Mouse (Mus musculus) forebrain, postnatal 0 days (tissue): ENCODE data around the gene Dcaf1. TPM values are rescaled to one million over a fixed set of nuclear protein-coding genes. Genes with fewer than 3 reads are reported as not detected.

Experiments used
- ATAC-seq: fragments of 200-750 bp; cut with Nextera tagmentation; 2 replicates; pipeline ENCODE4 v1.8.0; 2017; ENCODE audit warnings: mild to moderate bottlenecking, moderate library complexity
- DNase-seq: peaks from one replicate; pipeline ENCODE4 v3.0.0-alpha.2; 2015
- H3K27ac ChIP-seq: fragments of 300-500 bp; sonication (generic); 2 replicates; pipeline ENCODE4 v1.5.1; 2014; ENCODE audit warnings: low read depth, mild to moderate bottlenecking, antibody characterized with exemption, low read length, moderate library complexity, mixed read lengths
- H3K27me3 ChIP-seq: fragments of 300-500 bp; sonication (generic); 2 replicates; pipeline ENCODE4 v1.6.1; 2014; ENCODE audit warnings: mild to moderate bottlenecking, low read length, mixed read lengths; ENCODE audit not compliant: insufficient read depth
- H3K36me3 ChIP-seq: fragments of 300-500 bp; sonication (generic); 2 replicates; pipeline ENCODE4 v1.6.1; 2014; ENCODE audit warnings: mild to moderate bottlenecking, moderate library complexity; ENCODE audit not compliant: insufficient read depth
- H3K4me1 ChIP-seq: fragments of 300-500 bp; sonication (generic); 2 replicates; pipeline ENCODE4 v1.6.1; 2014; ENCODE audit warnings: antibody characterized with exemption; ENCODE audit not compliant: insufficient read depth
- H3K4me2 ChIP-seq: fragments of 300-500 bp; sonication (generic); 2 replicates; pipeline ENCODE4 v1.6.1; 2014; ENCODE audit warnings: low read depth, mild to moderate bottlenecking, moderate library complexity
- H3K4me3 ChIP-seq: fragments of 300-500 bp; sonication (generic); 2 replicates; pipeline ENCODE4 v1.5.1; 2014; ENCODE audit warnings: low read depth, low read length, mixed read lengths
- H3K9ac ChIP-seq: fragments of 300-500 bp; sonication (generic); 2 replicates; pipeline ENCODE4 v1.6.1; 2014; ENCODE audit warnings: mild to moderate bottlenecking
- H3K9me3 ChIP-seq: fragments of 300-500 bp; sonication (generic); 2 replicates; pipeline ENCODE4 v1.6.1; 2016; ENCODE audit warnings: low read length
- CTCF ChIP-seq: sonication (generic); IDR thresholded peaks from 2 replicates; pipeline ENCODE4 v1.5.1; 2016; ENCODE audit warnings: antibody characterized with exemption, control low read depth, low read depth
- WGBS: fragments of 180-500 bp; shearing (Covaris S2); extraction: QIAGEN DNeasy Blood & Tissue Kit; methylation state at CpG from one replicate; pipeline ENCODE4 v1.1.7; 2014; 5-methylcytosine and 5-hydroxymethylcytosine counted together
- polyA plus RNA-seq: library from polyadenylated mRNA; unstranded; fragments of >200 nt; fragmentation: Nextera tagmentation; extraction: Ambion mirVana; gene quantifications from 2 replicates; pipeline ENCODE4 v1.2.1, GENCODE M21; 2015
- total RNA-seq: library from RNA; depleted of rRNA; stranded (reverse); fragments of >200 nt; gene quantifications from 2 replicates; pipeline ENCODE4 v1.2.3, GENCODE M21; 2014

Gene Dcaf1
- total and polyA plus RNA-seq, 2 experiments from 2014 or later, result 8.0 to 33.7 TPM

DNA sequence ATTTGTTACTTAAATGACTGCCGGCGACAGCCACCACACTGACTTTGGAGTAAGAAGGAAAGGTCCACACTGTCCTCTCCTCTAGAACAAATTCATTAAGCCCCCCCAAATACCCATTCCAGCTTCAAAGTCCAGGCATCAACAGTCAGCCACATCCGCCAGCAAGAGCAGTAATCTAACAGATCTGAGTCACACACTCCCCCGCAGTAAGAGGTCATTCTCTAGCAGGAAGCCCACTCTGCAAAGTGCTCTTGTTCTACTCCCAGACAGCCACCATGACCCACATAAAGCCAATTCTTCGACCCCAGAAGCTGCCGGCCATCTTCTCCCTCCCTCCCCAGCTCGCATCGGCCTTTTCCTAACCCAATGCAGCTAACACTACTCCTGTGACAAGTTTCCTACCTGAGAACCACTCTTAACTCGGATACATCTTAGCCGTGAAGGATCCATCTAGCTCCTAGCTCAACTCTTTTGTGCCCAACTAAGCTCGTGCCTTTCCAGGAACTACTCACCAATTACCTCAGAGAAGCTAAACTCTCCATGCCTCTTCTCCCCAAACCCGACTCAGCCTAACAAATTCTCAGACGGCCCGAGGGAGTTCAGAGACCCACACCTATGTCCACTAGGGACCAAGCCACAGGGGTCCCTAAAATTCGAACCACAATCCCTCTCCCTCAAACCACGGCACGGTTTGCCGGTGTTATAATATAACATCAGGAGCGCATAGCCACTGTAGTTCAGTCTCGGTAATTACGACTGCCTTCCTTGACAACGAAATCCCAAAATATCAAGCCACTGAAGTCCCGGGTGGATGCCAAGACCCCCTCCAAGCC, 33.5 kb upstream of the Dcaf1 start:
- Histone ChIP-seq H3K4me1 (no peaks in the 10 kb centered on the region), H3K4me3 (peak overlapping the region; percentile 98), H3K4me2 (peak overlapping the region; percentile 81), H3K9me3 (no peaks in the 10 kb centered on the region), H3K36me3 (no peaks in the 10 kb centered on the region), H3K9ac (peak overlapping the region; percentile 96), H3K27ac (peak overlapping the region; percentile 81), H3K27me3 (no peaks in the 10 kb centered on the region)
- no peak for DNase-seq
- TF ChIP-seq CTCF, result no peak
- ATAC-seq, result 0 out of 2 replicates have a peak, but pooled peaks have one; percentile 7
- WGBS, result 8% methylated on average over 23 of the region's 23 CpGs

DNA sequence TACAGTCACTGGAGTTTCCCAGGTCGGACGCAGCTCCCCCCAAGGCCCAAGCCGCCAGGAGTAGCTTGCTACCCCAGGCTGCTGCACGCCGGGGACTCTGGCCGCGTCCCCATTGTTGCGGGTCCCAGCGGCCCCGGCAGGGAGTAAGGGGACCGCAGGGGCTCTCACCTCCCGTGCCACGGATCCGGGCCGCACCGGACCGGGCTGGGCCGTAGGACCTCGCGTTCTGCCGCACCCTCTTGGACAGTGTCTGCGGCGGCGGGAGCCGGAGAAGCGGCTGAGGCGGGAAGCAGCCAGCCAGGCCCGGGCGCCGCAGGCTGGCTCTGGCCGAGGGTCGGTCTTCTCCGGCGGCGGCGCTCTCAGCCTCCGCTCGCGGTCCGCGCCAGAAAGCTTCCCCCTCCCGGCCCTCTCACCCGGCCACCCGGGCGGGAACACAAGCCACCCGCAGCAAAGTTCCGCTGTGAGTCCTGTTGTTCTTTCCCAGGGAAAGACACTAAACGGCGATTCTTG, 32.8 kb upstream of the Dcaf1 start, which contains the start of gene Rad54l2:
Gene Rad54l2, minus strand, starts transcription at position 383 of the 510 bp plus-strand sequence.
- H3K36me3 ChIP-seq, result no peaks in the 10 kb centered on the region
- WGBS, result 0% methylated on average over 48 of the region's 49 CpGs
- H3K4me3 ChIP-seq, result peak within 1 kb of the TSS; percentile 98
- H3K9me3 ChIP-seq, result no peaks in the 10 kb centered on the region
- DNase-seq (peak; percentile 89), ATAC-seq (peak; percentile 96)
- H3K4me2 ChIP-seq, result peak within 1 kb of the TSS; percentile 81
- H3K27me3 ChIP-seq, result no peaks in the 10 kb centered on the region
- no peak; the same call in 1 of the 2 replicates for TF ChIP-seq CTCF
- H3K27ac ChIP-seq, result peak within 1 kb of the TSS; percentile 81
- H3K4me1 ChIP-seq, result no peaks in the 10 kb centered on the region
- peak within 1 kb of the TSS; percentile 96 for H3K9ac ChIP-seq

DNA sequence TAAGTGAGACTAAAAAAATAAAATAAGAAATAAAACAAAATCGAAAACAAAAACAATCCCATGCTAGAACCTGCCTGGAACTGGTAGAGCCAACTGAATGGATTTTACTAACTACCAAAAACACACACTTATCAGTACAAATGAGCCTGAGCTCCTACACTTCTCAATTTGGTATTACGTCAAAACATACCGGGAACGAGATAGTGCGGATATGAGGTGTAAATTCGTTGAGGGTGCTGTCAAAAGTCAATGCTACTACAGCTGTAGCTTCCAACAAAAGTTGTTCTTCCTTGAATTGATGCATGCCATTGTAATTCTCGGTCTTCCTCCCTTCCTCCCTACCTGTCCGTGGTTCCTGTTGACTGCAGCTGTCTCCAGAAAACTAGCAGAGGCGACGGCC, 32.3 kb upstream of the Dcaf1 start:
- no peaks in the 10 kb centered on the region for H3K36me3 ChIP-seq
- WGBS, result 15% methylated on average over 10 of the region's 10 CpGs
- no peaks in the 10 kb centered on the region for H3K4me1 ChIP-seq
- H3K9ac ChIP-seq, result peak overlapping the region; percentile 96
- peak overlapping the region; percentile 98 for H3K4me3 ChIP-seq
- peak overlapping the region; percentile 81; the same call in 1 of the 2 replicates for H3K27ac ChIP-seq
- DNase-seq (no peak), ATAC-seq (peak; percentile 25; the same call in 1 of the 2 replicates)
- TF ChIP-seq CTCF, result no peak
- H3K9me3 ChIP-seq, result no peaks in the 10 kb centered on the region
- H3K4me2 ChIP-seq, result peak overlapping the region; percentile 81
- H3K27me3 ChIP-seq, result no peaks in the 10 kb centered on the region

DNA sequence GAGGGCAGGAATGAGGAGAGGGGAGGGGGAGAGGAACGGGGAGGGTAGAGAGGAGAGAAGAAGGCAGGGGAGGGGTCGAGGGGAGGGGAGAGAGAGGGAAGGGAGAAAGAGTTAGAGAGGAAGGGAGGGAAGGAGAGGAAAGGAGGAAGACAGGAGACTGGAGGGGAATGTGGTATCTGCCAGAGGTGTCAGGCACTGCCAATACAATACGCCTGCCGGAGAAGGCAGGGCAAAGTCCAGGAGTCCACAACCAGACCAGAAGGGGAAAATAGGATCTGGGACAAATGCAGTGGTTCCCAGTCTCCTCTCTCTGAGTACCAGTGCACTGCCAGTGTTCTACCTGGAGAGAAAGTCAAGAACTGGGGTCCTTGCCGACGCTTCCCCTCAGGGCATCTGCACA, 30.8 kb upstream of the Dcaf1 start:
- H3K9ac ChIP-seq, result no peak overlapping the region
- 64% methylated on average over 6 of the region's 6 CpGs for WGBS
- no peak overlapping the region for H3K4me2 ChIP-seq
- no peak overlapping the region for H3K27ac ChIP-seq
- no peaks in the 10 kb centered on the region for H3K27me3 ChIP-seq
- no peaks in the 10 kb centered on the region for H3K9me3 ChIP-seq
- H3K36me3 ChIP-seq, result no peaks in the 10 kb centered on the region
- no peaks in the 10 kb centered on the region for H3K4me1 ChIP-seq
- no peak overlapping the region for H3K4me3 ChIP-seq
- no peak for DNase-seq
- no peak for ATAC-seq
- TF ChIP-seq CTCF, result no peak

DNA sequence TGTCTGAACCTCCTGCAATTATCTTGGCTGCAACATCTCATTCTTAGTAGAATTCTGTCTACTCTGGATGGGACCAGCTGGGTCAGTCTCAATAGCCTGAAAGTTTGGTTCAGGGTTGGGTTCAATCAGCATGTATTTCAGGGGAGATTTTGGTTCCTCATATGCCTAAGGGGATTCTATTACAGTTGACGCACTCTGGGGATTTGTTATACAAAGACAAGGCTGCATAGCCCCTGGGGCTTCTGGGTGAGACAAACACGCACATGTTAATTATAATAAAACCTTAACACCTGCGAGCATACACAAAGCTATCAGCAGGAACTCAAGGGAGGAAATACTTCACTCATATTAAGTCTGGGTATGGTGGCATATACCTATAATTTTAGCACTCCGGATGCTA, 15.2 kb upstream of the Dcaf1 start:
- no peak for ATAC-seq
- no peaks in the 10 kb centered on the region for H3K4me1 ChIP-seq
- no peaks in the 10 kb centered on the region for H3K36me3 ChIP-seq
- no peaks in the 10 kb centered on the region for H3K27me3 ChIP-seq
- 80% methylated on average over 4 of the region's 4 CpGs for WGBS
- H3K4me3 ChIP-seq, result no peak overlapping the region
- no peak for TF ChIP-seq CTCF
- no peak overlapping the region for H3K9ac ChIP-seq
- no peak for DNase-seq
- H3K27ac ChIP-seq, result no peak overlapping the region
- no peaks in the 10 kb centered on the region for H3K9me3 ChIP-seq
- no peak overlapping the region for H3K4me2 ChIP-seq

DNA sequence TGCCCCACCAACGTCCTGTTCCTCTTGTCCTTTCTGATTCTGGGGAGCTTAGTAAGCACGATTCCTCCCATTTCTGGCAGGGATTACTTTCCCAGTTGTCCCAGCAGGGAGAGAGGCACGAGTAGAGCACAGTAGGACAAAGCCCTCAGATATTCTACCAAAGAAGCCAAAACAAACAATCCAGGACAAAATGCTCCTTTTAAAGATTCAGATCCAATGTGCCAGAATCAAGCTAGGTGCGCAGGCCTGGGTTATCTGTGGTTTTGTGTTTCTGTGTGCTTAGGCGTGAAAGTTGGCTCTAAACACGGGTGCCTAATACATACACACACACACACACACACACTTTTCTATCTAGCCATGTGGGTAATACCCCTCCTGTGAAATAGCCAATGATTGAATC, 3.5 kb upstream of the Dcaf1 start:
- ATAC-seq (no peak), DNase-seq (no peak)
- TF ChIP-seq CTCF, result no peak
- H3K27me3 ChIP-seq, result no peaks in the 10 kb centered on the region
- no peaks in the 10 kb centered on the region for H3K4me1 ChIP-seq
- no peaks in the 10 kb centered on the region for H3K9me3 ChIP-seq
- H3K27ac ChIP-seq, result no peak overlapping the region
- H3K4me2 ChIP-seq, result no peak overlapping the region
- 77% methylated on average over 6 of the region's 6 CpGs for WGBS
- H3K36me3 ChIP-seq, result no peaks in the 10 kb centered on the region
- H3K9ac ChIP-seq, result no peak overlapping the region
- H3K4me3 ChIP-seq, result no peak overlapping the region

DNA sequence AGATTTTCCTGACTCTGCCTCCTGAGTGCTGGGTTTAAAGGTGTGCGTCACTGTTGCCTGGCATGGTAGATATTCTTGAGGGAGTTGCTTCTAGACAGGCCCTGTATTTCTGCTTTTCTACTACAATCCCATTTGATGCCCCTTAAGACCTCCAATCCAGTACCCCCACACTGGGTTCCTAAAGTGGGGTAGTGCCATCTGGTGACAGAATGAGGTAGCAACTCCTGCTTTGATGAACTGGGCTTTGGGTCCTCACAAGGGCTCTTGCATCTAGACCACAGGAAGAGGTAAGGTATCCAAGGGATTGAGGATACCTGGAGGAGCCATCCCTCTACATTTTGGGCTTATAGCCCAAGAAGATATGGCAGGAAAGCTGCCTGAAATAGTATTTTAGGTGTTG, 2.5 kb upstream of the Dcaf1 start:
- H3K27me3 ChIP-seq, result no peaks in the 10 kb centered on the region
- no peak overlapping the region for H3K4me3 ChIP-seq
- WGBS, result 100% methylated on average over 1 of the region's 1 CpGs
- H3K27ac ChIP-seq, result no peak overlapping the region
- no peaks in the 10 kb centered on the region for H3K9me3 ChIP-seq
- TF ChIP-seq CTCF, result peak; percentile 53
- H3K4me2 ChIP-seq, result no peak overlapping the region
- ATAC-seq, result no peak
- no peaks in the 10 kb centered on the region for H3K36me3 ChIP-seq
- no peaks in the 10 kb centered on the region for H3K4me1 ChIP-seq
- no peak overlapping the region for H3K9ac ChIP-seq
- DNase-seq, result peak; percentile 17
